Mouse (Mus musculus): ENCODE data around the gene Plekhb1. TPM values are rescaled to one million over a fixed set of nuclear protein-coding genes. Genes with fewer than 3 reads are reported as not detected.

The Plekhb1 gene
- total RNA-seq (2014; rRNA removed; ENCODE audit: low replicate concordance) (2.7 TPM in 1 of 2 replicates, not detected in the other), polyA plus RNA-seq (2015; fragmentation: Nextera tagmentation; extraction: Ambion mirVana) (1.0 and 1.1 TPM in 2 replicates)

DNA sequence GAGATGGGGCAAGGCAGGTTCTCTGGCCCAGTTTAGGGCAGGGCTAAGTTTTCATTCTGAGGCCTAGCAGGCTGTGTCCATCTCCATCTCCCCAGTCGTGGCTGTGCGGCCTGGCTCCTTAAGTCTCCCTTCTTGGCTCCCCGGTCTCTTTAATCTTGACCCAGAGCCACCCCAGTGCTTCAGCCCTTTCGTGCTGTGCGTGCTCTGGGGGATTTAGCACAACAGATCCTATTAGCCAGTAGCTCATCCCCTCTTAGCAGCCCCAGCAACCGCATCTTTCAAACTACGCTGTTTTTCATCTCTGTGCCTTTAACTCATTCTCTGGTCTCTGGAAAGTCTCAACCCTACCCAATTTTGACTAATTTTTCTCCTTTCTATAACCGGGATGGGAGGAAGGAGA lies at the start of gene Plekhb1:
Gene Plekhb1, minus strand, starts transcription at position 184 of the 400 bp plus-strand sequence.
- no peaks in the 10 kb centered on the region for H3K9me3 ChIP-seq (replicated peaks; ENCODE audit: control insufficient read depth, low read length)
- 78% methylated on average over 8 of the region's 8 CpGs for WGBS
- TF ChIP-seq CTCF (IDR thresholded peaks at IDR 0.05; ENCODE audit: low read depth), result no peak
- TF ChIP-seq EP300 (IDR thresholded peaks at IDR 0.05; ENCODE audit: low read depth), result no peak
- no peak for DNase-seq (ENCODE audit: low spot score)
- H3K27me3 ChIP-seq (ENCODE audit: control insufficient read depth, insufficient read depth, low read length), result no peaks in the 10 kb centered on the region
- no peaks in the 10 kb centered on the region for H3K36me3 ChIP-seq (replicated peaks; ENCODE audit: control insufficient read depth, insufficient read depth, low read length)
- H3K4me1 ChIP-seq (ENCODE audit: control insufficient read depth, insufficient read depth), result no peaks in the 10 kb centered on the region; the same call in 1 of the 2 replicates
- H3K27ac ChIP-seq (ENCODE audit: low read depth), result no peak within 1 kb of the TSS
- H3K9ac ChIP-seq (replicated peaks; ENCODE audit: low read depth, low read length), result no peak within 1 kb of the TSS
- peak within 1 kb of the TSS; percentile 37 for H3K4me2 ChIP-seq (ENCODE audit: low read depth, low read length)
- H3K4me3 ChIP-seq (ENCODE audit: low read depth, low read length), result no peak within 1 kb of the TSS
- no peak for ATAC-seq (ENCODE audit: insufficient read depth, low read depth)

DNA sequence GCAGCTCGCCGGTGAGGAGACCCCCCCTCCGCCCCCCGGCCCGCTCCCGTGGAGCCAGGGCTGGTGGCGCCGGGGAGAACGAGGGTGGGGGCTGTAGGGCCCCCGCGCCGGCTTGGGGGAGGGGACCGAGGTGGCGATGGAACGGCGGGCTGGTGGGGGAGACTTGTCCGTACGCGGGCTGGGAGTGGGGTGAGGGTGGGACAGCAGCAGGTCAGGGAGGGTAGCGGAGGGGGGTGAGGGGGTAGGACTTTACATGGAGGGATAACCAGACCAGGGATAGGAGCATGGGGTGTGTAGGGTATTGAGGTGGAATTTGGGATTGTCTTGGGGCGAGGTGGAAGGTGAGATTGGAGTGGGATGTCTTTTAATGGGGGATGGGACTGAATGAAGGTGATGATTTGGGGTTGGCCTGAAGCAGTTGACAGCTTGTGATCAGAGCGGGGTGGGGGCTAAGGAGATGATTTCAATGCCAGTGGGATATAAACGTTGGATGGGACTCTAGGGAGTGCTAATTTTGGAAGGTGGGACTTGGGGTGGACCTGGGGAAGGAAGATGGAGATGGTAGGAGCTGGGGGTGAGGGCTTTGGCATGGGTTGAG lies 44.8 kb upstream of the Plekhb1 start:
- Histone ChIP-seq H3K27ac (ENCODE audit: low read depth) (peak overlapping the region; percentile 95), H3K36me3 (replicated peaks; ENCODE audit: control insufficient read depth, insufficient read depth, low read length) (no peaks in the 10 kb centered on the region), H3K4me1 (ENCODE audit: control insufficient read depth, insufficient read depth) (peaks cover 12% of the 10 kb centered on the region), H3K27me3 (ENCODE audit: control insufficient read depth, insufficient read depth, low read length) (no peaks in the 10 kb centered on the region), H3K9me3 (replicated peaks; ENCODE audit: control insufficient read depth, low read length) (no peaks in the 10 kb centered on the region), H3K4me3 (ENCODE audit: low read depth, low read length) (peak overlapping the region; percentile 99), H3K4me2 (ENCODE audit: low read depth, low read length) (peak overlapping the region; percentile 84), H3K9ac (replicated peaks; ENCODE audit: low read depth, low read length) (peak overlapping the region; percentile 97)
- TF ChIP-seq EP300 (IDR thresholded peaks at IDR 0.05; ENCODE audit: low read depth), result no peak
- no peak for TF ChIP-seq CTCF (IDR thresholded peaks at IDR 0.05; ENCODE audit: low read depth)
- peak; percentile 19 for DNase-seq (ENCODE audit: low spot score)
- 1% methylated on average over 21 of the region's 23 CpGs for WGBS
- ATAC-seq (ENCODE audit: insufficient read depth, low read depth), result no peak; the same call in none of the 2 replicates

DNA sequence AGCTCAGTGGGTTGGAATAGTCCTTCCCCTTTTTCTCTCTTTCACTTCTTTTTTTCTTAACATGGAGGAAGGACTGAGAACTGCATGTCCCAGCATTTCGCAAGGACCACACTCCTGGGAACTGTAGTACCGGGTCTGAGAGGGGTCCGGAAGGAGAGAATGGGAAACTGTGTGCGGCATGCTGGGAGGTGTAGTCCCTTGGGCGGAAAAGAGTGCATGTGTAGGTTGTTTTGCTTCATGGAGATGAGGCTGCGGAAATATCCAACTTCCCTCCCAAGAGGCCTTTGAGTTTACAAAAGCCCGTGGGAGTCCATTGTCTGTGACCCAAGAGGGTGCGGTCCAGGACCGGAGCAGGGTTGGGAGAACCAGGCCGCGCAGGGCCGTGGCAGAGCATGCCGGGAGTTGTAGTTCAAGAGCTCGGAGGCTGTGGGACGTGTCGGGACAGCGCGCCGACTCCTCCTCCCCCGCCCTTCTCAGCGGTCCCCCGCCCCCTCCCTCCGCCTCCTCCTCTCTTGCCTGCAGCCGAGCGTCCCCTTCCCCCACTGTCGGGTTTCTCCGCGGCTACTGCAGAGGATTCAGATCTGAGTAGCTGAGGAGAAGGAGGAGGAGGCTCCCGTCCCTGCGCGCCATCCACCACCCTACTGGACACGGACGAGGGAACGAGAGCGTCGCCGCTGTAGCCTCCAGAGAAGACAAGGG lies 44.1 kb upstream of the Plekhb1 start, which contains the start of gene Fam168a:
Gene Fam168a, plus strand, starts transcription at position 493 of the 699 bp plus-strand sequence.
- no peaks in the 10 kb centered on the region for H3K9me3 ChIP-seq (replicated peaks; ENCODE audit: control insufficient read depth, low read length)
- ATAC-seq (ENCODE audit: insufficient read depth, low read depth) (peak; percentile 97), DNase-seq (ENCODE audit: low spot score) (peak; percentile 98)
- under 1% methylated on average over 35 of the region's 37 CpGs for WGBS
- H3K27me3 ChIP-seq (ENCODE audit: control insufficient read depth, insufficient read depth, low read length), result no peaks in the 10 kb centered on the region
- H3K27ac ChIP-seq (ENCODE audit: low read depth), result peak within 1 kb of the TSS; percentile 95
- peaks cover 12% of the 10 kb centered on the region for H3K4me1 ChIP-seq (ENCODE audit: control insufficient read depth, insufficient read depth)
- no peaks in the 10 kb centered on the region for H3K36me3 ChIP-seq (replicated peaks; ENCODE audit: control insufficient read depth, insufficient read depth, low read length)
- H3K9ac ChIP-seq (replicated peaks; ENCODE audit: low read depth, low read length), result peak within 1 kb of the TSS; percentile 97
- peak; percentile 17; the same call in 1 of the 2 replicates for TF ChIP-seq CTCF (IDR thresholded peaks at IDR 0.05; ENCODE audit: low read depth)
- peak; percentile 64; the same call in 1 of the 2 replicates for TF ChIP-seq EP300 (IDR thresholded peaks at IDR 0.05; ENCODE audit: low read depth)
- H3K4me2 ChIP-seq (ENCODE audit: low read depth, low read length), result peak within 1 kb of the TSS; percentile 84
- H3K4me3 ChIP-seq (ENCODE audit: low read depth, low read length), result peak within 1 kb of the TSS; percentile 99

DNA sequence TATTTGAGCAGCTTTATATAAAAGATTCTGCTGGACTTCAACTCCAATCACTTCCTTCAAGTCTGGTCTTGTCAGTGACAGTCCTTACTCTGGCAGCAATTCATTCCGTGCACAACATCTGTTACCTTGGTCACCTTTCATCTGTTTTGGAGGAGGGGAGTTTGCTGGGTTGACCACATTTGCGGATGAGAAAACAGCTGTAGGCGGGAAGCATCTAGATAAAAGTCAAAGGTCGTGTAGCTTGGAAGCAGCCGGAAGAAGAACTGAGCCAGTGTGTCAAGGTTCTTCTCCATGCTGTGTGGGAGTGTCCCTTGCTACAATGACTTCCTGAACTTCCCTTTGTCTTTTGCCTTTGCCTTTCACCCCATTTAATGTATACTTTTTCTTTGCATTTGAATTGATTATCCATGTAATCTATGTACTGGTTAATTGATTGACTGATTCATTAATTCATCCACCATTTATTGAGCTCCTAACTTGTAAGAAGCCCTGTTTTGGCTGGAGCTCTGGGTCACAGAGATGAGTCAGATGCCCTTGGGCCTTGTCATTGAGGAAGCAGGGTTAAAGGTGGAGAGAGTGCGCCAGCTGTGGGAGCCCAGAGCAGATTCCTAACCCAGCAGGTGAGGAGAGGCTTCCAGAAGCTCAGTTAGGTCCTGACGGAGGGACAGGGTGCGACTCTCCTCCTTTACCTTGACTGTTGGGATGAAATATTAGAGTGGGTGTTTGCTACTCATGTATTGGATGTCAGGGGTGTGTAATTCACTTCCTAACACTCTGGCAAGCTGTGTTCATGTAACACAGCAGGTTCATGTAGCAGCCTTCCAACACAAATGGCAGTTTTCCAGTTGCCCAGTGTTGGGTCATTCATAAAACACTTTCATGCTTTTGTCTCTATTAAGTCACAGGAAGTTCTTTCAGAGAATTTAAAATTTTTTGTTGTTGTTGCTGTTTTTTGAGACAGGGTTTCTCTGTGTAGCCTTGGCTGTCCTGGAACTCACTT lies 37.9 kb upstream of the Plekhb1 start:
- ATAC-seq (ENCODE audit: insufficient read depth, low read depth), result no peak
- TF ChIP-seq EP300 (IDR thresholded peaks at IDR 0.05; ENCODE audit: low read depth), result no peak
- TF ChIP-seq CTCF (IDR thresholded peaks at IDR 0.05; ENCODE audit: low read depth), result no peak
- H3K9ac ChIP-seq (replicated peaks; ENCODE audit: low read depth, low read length), result no peak overlapping the region
- H3K9me3 ChIP-seq (replicated peaks; ENCODE audit: control insufficient read depth, low read length), result no peaks in the 10 kb centered on the region
- no peaks in the 10 kb centered on the region for H3K4me1 ChIP-seq (ENCODE audit: control insufficient read depth, insufficient read depth)
- no peaks in the 10 kb centered on the region for H3K27me3 ChIP-seq (ENCODE audit: control insufficient read depth, insufficient read depth, low read length)
- no peak for DNase-seq (ENCODE audit: low spot score)
- 55% methylated on average over 8 of the region's 8 CpGs for WGBS
- no peak overlapping the region for H3K4me3 ChIP-seq (ENCODE audit: low read depth, low read length)
- H3K4me2 ChIP-seq (ENCODE audit: low read depth, low read length), result no peak overlapping the region
- H3K36me3 ChIP-seq (replicated peaks; ENCODE audit: control insufficient read depth, insufficient read depth, low read length), result no peaks in the 10 kb centered on the region
- no peak overlapping the region for H3K27ac ChIP-seq (ENCODE audit: low read depth)

DNA sequence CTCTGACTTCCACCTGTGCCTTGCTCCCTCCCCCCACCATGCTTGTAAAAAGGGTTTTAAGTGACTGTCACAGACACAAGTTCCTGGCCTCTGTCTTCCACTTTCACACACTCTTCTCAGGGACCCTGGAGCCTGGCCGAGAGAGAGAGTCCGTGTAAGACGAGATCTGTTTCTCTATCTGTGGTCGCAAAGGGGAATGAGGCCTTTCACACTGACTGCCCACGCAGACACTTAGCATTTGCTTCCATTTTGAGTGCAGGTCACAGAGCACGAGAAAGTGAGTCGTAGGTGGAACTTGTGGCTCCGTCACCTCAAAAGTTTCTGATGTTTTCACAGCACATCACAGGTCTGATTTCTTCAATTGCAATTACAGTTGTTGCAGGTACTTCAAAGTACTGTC lies 31.0 kb upstream of the Plekhb1 start:
- H3K27ac ChIP-seq (ENCODE audit: low read depth), result no peak overlapping the region
- ATAC-seq (ENCODE audit: insufficient read depth, low read depth) (no peak), DNase-seq (ENCODE audit: low spot score) (no peak)
- no peak overlapping the region for H3K4me2 ChIP-seq (ENCODE audit: low read depth, low read length)
- no peaks in the 10 kb centered on the region for H3K27me3 ChIP-seq (ENCODE audit: control insufficient read depth, insufficient read depth, low read length)
- H3K9me3 ChIP-seq (replicated peaks; ENCODE audit: control insufficient read depth, low read length), result no peaks in the 10 kb centered on the region
- H3K4me1 ChIP-seq (ENCODE audit: control insufficient read depth, insufficient read depth), result no peaks in the 10 kb centered on the region
- H3K4me3 ChIP-seq (ENCODE audit: low read depth, low read length), result no peak overlapping the region
- H3K36me3 ChIP-seq (replicated peaks; ENCODE audit: control insufficient read depth, insufficient read depth, low read length), result no peaks in the 10 kb centered on the region
- TF ChIP-seq EP300 (IDR thresholded peaks at IDR 0.05; ENCODE audit: low read depth) (no peak), CTCF (IDR thresholded peaks at IDR 0.05; ENCODE audit: low read depth) (no peak)
- 59% methylated on average over 8 of the region's 8 CpGs for WGBS
- no peak overlapping the region for H3K9ac ChIP-seq (replicated peaks; ENCODE audit: low read depth, low read length)

All from heart, postnatal 0 days (tissue).